Mouse (Mus musculus): ENCODE data around the gene Npcd.

- TF ChIP-seq POLR2A (IDR thresholded peaks at IDR 0.05; ENCODE audit: borderline replicate concordance, insufficient read depth, low read length) = no peak
- no peak for TF ChIP-seq CTCF (IDR thresholded peaks at IDR 0.05; ENCODE audit: borderline replicate concordance, insufficient read depth, low read depth, low read length)
Measured at GRCm38 (mm10) chr15:79787815-79788214, 46.2 kb downstream of the Npcd start.
